Mouse (Mus musculus) cerebellum, adult 2 months (tissue): ENCODE results near the gene Abca13. TPM values are rescaled to one million over a fixed set of nuclear protein-coding genes. Genes with fewer than 3 reads are reported as not detected.

Source experiments
- DNase-seq, 2 experiments: peaks; one replicate each; pipeline ENCODE4 v3.0.0; 2021
- H3K27ac ChIP-seq: fragments of 200-500 bp; 2 replicates; pipeline ENCODE4 v1.5.1; 2012; ENCODE audit warnings: low read length, control low read depth, inconsistent platforms; ENCODE audit not compliant: insufficient read depth
- H3K27me3 ChIP-seq: fragments of 200-500 bp; 2 replicates; pipeline ENCODE4 v1.6.1; 2012; ENCODE audit warnings: inconsistent platforms, mild to moderate bottlenecking, low read length, moderate library complexity; ENCODE audit not compliant: control insufficient read depth, insufficient read depth
- H3K4me1 ChIP-seq: fragments of 200-500 bp; 2 replicates; pipeline ENCODE4 v1.6.1; 2011; ENCODE audit warnings: low read length; ENCODE audit not compliant: control insufficient read depth, insufficient read depth
- H3K4me3 ChIP-seq: fragments of 200-500 bp; replicated peaks from 2 replicates; pipeline ENCODE3; 2011; ENCODE audit warnings: mild to moderate bottlenecking, low read depth, low read length, control low read depth; ENCODE audit not compliant: insufficient read depth
- CTCF ChIP-seq: fragments of 200-500 bp; IDR thresholded peaks from 2 replicates; pipeline ENCODE4 v1.5.1; 2011; ENCODE audit warnings: low read depth, mild to moderate bottlenecking, control low read depth, low read length, moderate library complexity, borderline replicate concordance; ENCODE audit not compliant: insufficient read depth
- POLR2A ChIP-seq: fragments of 200-500 bp; IDR thresholded peaks from 2 replicates; pipeline ENCODE4 v1.6.1; 2011; ENCODE audit warnings: low read length, control low read depth, borderline replicate concordance; ENCODE audit not compliant: insufficient read depth
- WGBS: fragments of 180-500 bp; shearing (Covaris S2); methylation state at CpG from one replicate; pipeline ENCODE4 v1.1.7; 2018; 5-methylcytosine and 5-hydroxymethylcytosine counted together
- polyA plus RNA-seq: library from polyadenylated mRNA; depleted of rRNA; stranded (reverse); fragments of >200 nt; gene quantifications from 2 replicates; pipeline ENCODE4 v1.2.3, GENCODE M21; 2012

Abca13 gene
- polyA plus RNA-seq, 1 experiment: 0.03 TPM

GRCm38 (mm10) chr11:9190772-9191554, 779 bp upstream of the Abca13 start:
- H3K4me3 ChIP-seq: no peak overlapping the region
- 46% methylated on average over 11 of the region's 11 CpGs for WGBS
- H3K27me3 ChIP-seq: no peaks in the 10 kb centered on the region
- no peak for DNase-seq
- TF ChIP-seq POLR2A: no peak
- no peak for TF ChIP-seq CTCF
- H3K4me1 ChIP-seq: no peaks in the 10 kb centered on the region
- H3K27ac ChIP-seq: no peak overlapping the region

GRCm38 (mm10) chr11:9194861-9195260, 3.1 kb downstream of the Abca13 start:
- WGBS: 93% methylated on average over 3 of the region's 3 CpGs
- no peak for DNase-seq
- no peak for TF ChIP-seq CTCF
- no peak for TF ChIP-seq POLR2A

GRCm38 (mm10) chr11:9199868-9200267, 8.1 kb downstream of the Abca13 start:
- H3K4me1 ChIP-seq: no peaks in the 10 kb centered on the region
- H3K27me3 ChIP-seq: no peaks in the 10 kb centered on the region
- DNase-seq: no peak
- no peak overlapping the region for H3K4me3 ChIP-seq
- H3K27ac ChIP-seq: no peak overlapping the region
- 86% methylated on average over 2 of the region's 2 CpGs for WGBS
- TF ChIP-seq POLR2A: no peak
- no peak for TF ChIP-seq CTCF

More at GRCm38 (mm10) chr11:9194861-9195260, 3.1 kb downstream of the Abca13 start:
- Histone ChIP-seq H3K4me1 (no peaks in the 10 kb centered on the region), H3K27ac (no peak overlapping the region), H3K27me3 (no peaks in the 10 kb centered on the region), H3K4me3 (no peak overlapping the region)

GRCm38 (mm10) chr11:9210707-9211106, 19.0 kb downstream of the Abca13 start:
- H3K27me3 ChIP-seq: no peaks in the 10 kb centered on the region
- no peak overlapping the region for H3K4me3 ChIP-seq
- H3K27ac ChIP-seq: no peak overlapping the region
- 64% methylated on average over 8 of the region's 8 CpGs for WGBS
- TF ChIP-seq CTCF: no peak
- TF ChIP-seq POLR2A: no peak
- H3K4me1 ChIP-seq: no peaks in the 10 kb centered on the region
- no peak for DNase-seq

- H3K4me3 ChIP-seq: peak overlapping the region; percentile 1
- WGBS: 14% methylated on average over 9 of the region's 9 CpGs
- TF ChIP-seq CTCF (no peak), POLR2A (no peak)
- H3K4me1 ChIP-seq: no peaks in the 10 kb centered on the region
- peak; percentile 64 to 84 for DNase-seq
- no peak overlapping the region for H3K27ac ChIP-seq
- H3K27me3 ChIP-seq: no peaks in the 10 kb centered on the region; the same call in 1 of the 2 replicates
Measured at GRCm38 (mm10) chr11:9213580-9213979, 21.8 kb downstream of the Abca13 start.

GRCm38 (mm10) chr11:9216252-9216651, 24.5 kb downstream of the Abca13 start:
- no peak for TF ChIP-seq POLR2A
- no peak for TF ChIP-seq CTCF
- H3K4me1 ChIP-seq: no peaks in the 10 kb centered on the region
- H3K4me3 ChIP-seq: no peak overlapping the region
- H3K27ac ChIP-seq: no peak overlapping the region
- WGBS: 60% methylated on average over 4 of the region's 4 CpGs
- DNase-seq: no peak
- no peaks in the 10 kb centered on the region; the same call in 1 of the 2 replicates for H3K27me3 ChIP-seq

- TF ChIP-seq POLR2A: no peak
- no peak for TF ChIP-seq CTCF
- 74% methylated on average over 3 of the region's 3 CpGs for WGBS
- no peak for DNase-seq
- Histone ChIP-seq H3K27ac (no peak overlapping the region), H3K4me1 (no peaks in the 10 kb centered on the region), H3K27me3 (no peaks in the 10 kb centered on the region; the same call in 1 of the 2 replicates), H3K4me3 (no peak overlapping the region)
Measured at GRCm38 (mm10) chr11:9220501-9220900, 28.8 kb downstream of the Abca13 start.

- no peak overlapping the region for H3K27ac ChIP-seq
- H3K4me1 ChIP-seq: no peaks in the 10 kb centered on the region
- no peak for TF ChIP-seq CTCF
- no peak for TF ChIP-seq POLR2A
- H3K27me3 ChIP-seq: no peaks in the 10 kb centered on the region; the same call in 1 of the 2 replicates
- no peak overlapping the region for H3K4me3 ChIP-seq
- DNase-seq: no peak
- WGBS: 100% methylated on average over 1 of the region's 1 CpGs
Measured at GRCm38 (mm10) chr11:9221646-9222045, 29.9 kb downstream of the Abca13 start.
